Mouse (Mus musculus): ENCODE results near the gene Ubxn6. TPM values are rescaled to one million over a fixed set of nuclear protein-coding genes. Genes with fewer than 3 reads are reported as not detected.

Gene Ubxn6
- total RNA-seq, 1 experiment from 2014 or later, result 65.6 TPM

DNA sequence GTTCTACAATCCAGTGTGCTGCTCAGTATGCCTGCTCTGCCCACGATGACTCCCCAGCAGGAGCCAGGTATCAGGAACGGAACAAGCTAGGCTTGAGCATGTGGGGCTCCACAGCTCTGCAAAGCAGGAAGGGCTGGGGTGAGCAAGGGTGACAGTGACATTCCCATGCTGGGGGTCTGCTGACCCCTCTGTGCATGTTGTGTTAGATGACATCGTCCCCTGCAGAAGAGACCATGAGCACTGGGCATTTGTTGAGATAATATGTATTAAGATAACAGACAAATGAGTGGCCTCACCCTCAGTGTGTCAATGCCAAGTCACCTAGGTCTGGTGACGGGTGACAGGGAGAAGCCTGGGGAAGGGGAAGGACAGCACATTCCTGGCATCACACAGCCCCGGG is 49.9 kb downstream of the Ubxn6 start:
- no peak for DNase-seq

- DNase-seq, result no peak
Measured at GRCm38 (mm10) chr17:56024476-56024875, 50.4 kb downstream of the Ubxn6 start.

GRCm38 (mm10) chr17:56023386-56023785 is 51.4 kb downstream of the Ubxn6 start:
- no peak for DNase-seq

DNA sequence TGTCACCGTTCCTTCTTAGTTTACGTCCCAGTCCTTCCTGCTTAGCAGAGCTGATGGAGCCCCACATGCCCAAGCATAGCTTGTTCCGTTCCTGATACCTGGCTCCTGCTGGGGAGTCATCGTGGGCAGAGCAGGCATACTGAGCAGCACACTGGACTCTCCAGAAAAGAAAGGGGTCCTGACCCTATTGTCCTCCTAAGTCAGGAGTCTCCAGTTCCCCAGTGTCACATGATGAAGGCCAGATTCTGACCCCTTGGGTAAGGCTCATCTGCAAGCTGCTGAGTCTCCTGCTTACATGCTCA is 51.9 kb downstream of the Ubxn6 start:
- DNase-seq, result no peak

DNA sequence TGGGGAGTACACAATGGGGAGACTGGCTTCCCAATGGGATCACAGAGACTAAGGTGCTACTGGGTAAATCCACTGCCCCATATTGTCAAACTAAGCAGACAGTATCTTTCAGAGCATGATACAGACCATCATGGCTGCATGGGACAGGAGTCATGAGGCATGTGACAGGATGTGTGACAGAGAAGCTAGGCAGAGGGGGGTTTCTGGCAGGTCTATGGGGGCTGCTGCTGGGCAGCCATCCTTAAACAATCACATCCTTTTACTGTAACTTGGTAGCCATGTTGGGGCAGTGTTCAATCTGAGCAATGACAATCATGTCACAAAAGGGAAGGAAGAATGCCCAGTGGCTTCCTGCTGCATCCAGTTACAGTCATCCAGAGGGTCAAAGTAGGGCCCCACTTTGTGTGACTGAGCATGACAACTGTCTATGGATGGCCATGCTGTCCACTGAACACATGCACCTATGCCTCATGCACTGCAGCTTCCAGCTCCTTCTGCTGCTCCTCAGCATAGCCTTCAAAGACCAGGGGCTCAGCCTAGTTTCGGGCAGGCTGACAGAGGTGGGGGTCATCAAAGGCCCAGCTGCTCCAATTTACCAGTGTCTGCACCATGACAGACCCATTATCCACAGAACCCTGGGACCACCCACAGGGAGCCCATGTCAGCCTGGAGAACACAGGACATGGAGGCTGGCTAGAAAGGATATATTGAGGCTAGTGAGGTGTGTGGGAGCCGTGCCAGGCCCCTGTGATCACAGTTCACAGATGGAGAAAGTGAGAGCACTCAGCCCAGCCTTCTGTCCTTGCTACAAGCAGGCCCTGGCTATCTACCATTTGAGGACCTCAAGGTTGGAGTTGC is 52.5 kb downstream of the Ubxn6 start:
- DNase-seq, result no peak

DNA sequence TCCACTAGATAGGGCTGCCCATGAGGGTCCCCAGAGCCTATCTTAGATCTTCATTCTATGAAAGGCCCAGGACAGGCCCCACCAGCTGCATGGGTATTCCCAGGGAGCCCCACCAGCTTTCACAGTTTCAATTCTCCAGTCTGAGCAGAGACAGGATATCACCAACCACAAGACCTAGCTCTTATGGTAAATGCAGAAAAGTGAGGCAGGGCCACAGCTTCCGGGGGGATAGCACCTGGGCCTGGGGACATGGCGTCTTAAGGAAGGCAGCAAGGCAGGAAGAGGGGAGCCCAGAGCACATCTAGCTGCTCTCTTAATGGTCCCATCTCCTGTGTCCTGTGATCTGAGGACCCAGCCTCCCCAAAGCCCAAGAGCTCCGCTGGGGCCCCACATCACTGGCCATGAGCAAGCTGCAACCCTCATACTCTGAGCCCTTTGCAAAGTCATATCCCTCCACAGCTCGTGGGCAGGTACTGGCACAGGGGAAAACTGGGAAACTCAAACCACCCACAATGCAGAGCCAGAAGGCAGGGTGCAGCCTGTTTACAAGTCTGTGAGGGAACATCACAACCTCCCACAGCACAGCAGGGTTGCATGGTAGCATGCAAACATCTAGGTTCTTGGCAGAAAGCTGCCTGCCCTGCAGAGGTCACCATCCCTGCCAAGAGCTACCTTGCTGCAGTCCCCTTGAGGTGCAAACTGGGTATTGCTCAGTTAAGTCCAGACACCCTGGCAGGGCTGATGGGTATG is 53.5 kb downstream of the Ubxn6 start:
- no peak for DNase-seq

DNA sequence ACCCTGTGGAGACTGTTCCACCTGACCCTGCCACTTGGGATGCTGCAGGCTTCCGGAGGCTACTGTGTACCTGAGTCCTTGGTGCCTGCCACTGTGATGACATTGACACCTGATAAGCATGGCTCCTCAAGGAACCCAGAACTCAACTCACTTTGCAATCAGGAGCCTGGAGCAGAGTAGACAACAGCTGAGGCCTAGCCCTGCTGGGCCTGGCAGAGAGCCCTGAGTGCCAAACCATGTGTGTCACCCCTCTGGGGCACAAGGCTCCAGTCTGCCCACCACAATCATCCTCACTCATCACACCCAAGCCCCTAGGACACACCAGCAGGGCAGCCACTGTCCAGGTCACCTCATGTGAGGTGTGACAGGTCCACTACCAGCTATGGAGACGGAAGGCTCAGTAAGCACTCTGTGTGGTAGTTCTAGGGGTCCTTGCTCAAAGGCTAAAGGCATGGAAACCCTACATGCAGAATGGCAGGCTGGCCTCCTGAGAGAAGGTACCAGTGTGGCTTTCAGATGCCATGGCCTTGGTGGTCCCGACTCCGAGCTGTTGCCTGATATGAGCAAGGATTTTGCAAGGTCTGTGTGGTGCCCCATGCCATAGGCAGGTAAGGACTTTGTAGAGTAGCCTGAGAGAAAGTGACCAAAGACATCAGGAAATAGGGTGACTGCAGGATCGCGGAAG is 54.3 kb downstream of the Ubxn6 start:
- no peak for DNase-seq

- DNase-seq, result peak; percentile 79
Measured at GRCm38 (mm10) chr17:56018347-56019131, 56.3 kb downstream of the Ubxn6 start.

GRCm38 (mm10) chr17:56017848-56018247 is 57.0 kb downstream of the Ubxn6 start:
- no peak for DNase-seq

Other genes with a start within 250 kb of the Ubxn6 start
- gene Zfp119a, start 196.1 kb downstream of the Ubxn6 start, total RNA-seq (2021), result 7.0 and 8.0 TPM in 2 replicates
- 4.8 and 7.5 TPM in 2 replicates for gene Zfp959, start 182.9 kb downstream of the Ubxn6 start, total RNA-seq (2021)
- 4.4 and 5.4 TPM in 2 replicates for gene Zfp119b, start 125.5 kb downstream of the Ubxn6 start, total RNA-seq (2021)
- gene Ebi3, start 122.4 kb downstream of the Ubxn6 start, total RNA-seq (2021), result 1.2 and 1.6 TPM in 2 replicates
- gene Yju2, start 115.9 kb downstream of the Ubxn6 start, total RNA-seq (2021), result 18.2 and 24.8 TPM in 2 replicates
- 1.2 and 3.7 TPM in 2 replicates for gene Shd, start 104.6 kb downstream of the Ubxn6 start, total RNA-seq (2021)
- 1.6 and 2.9 TPM in 2 replicates for gene Fsd1, start 88.5 kb downstream of the Ubxn6 start, total RNA-seq (2021)
- gene Stap2, start 69.4 kb downstream of the Ubxn6 start, total RNA-seq (2021), result 14.5 and 14.6 TPM in 2 replicates
- gene Mpnd, start 69.3 kb downstream of the Ubxn6 start, total RNA-seq (2021), result 86.1 and 91.1 TPM in 2 replicates
- 46.2 and 53.7 TPM in 2 replicates for gene Sh3gl1, start 38.4 kb downstream of the Ubxn6 start, total RNA-seq (2021)
- gene Chaf1a, start 34.6 kb downstream of the Ubxn6 start, total RNA-seq (2021), result 8.3 and 10.2 TPM in 2 replicates
- gene Hdgfl2, start 4.6 kb upstream of the Ubxn6 start, total RNA-seq (2021), result 52.5 and 60.1 TPM in 2 replicates
- 76.6 and 87.5 TPM in 2 replicates for gene Plin4, start 34.8 kb upstream of the Ubxn6 start, total RNA-seq (2021)
- gene Plin5, start 42.6 kb upstream of the Ubxn6 start, total RNA-seq (2021), result 91.4 and 109 TPM in 2 replicates
- gene Lrg1, start 47.0 kb upstream of the Ubxn6 start, total RNA-seq (2021), result 58.3 and 63.2 TPM in 2 replicates
- gene Sema6b, start 65.3 kb upstream of the Ubxn6 start, total RNA-seq (2021), result 11.9 and 15.2 TPM in 2 replicates
- gene Tnfaip8l1, start 87.4 kb upstream of the Ubxn6 start, total RNA-seq (2021), result 8.2 and 8.6 TPM in 2 replicates
- gene Mydgf, start 108.9 kb upstream of the Ubxn6 start, total RNA-seq (2021), result 61.6 and 63.5 TPM in 2 replicates
- gene Dpp9, start 143.9 kb upstream of the Ubxn6 start, total RNA-seq (2021), result 31.5 and 33.4 TPM in 2 replicates
- 27.1 and 29.5 TPM in 2 replicates for gene Fem1a, start 181.8 kb upstream of the Ubxn6 start, total RNA-seq (2021)
- gene Ticam1, start 201.8 kb upstream of the Ubxn6 start, total RNA-seq (2021), result 18.7 and 20.9 TPM in 2 replicates
- 76.9 and 106 TPM in 2 replicates for gene Plin3, start 217.8 kb upstream of the Ubxn6 start, total RNA-seq (2021)
- gene Arrdc5, start 225.3 kb upstream of the Ubxn6 start, total RNA-seq (2021), result not detected in 2 replicates
- 25.6 and 29.3 TPM in 2 replicates for gene Uhrf1, start 228.3 kb upstream of the Ubxn6 start, total RNA-seq (2021)

All from adrenal gland, postnatal 14 days (tissue).